Mouse (Mus musculus): ENCODE results near the gene Gm36210.

Gm36210 gene

DNA sequence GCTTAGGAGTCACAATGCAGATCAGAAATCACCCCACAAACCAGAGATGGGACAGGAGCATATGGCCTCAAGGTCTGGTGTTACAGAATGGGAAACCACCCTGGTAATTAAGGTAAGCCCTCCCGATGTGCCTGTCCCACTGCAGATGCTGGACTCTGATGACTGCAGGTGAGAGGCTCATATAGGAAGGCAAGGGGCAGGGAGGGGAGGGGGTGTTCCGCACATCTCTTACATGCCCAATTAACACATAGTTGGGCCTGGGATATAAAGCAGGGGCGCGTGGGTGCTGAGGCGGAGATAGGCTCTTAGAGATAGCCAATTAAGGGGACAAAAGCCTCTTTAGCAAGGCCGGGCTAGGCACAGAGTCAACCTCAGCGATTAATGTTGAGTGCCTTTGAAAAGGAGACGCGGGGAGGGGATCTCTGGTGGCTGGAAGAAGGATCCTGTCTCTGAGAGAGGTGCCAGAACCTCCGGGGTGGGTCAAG, at the start of gene Gm36210:
TSS of gene Gm36210 (minus strand) at position 51 of the 485 bp plus-strand sequence.
- DNase-seq (ENCODE audit: low spot score in 2 of 2) = no peak

GRCm38 (mm10) chr7:4953815-4954445, 47.6 kb upstream of the Gm36210 start:
- DNase-seq (ENCODE audit: low spot score in 2 of 2) = no peak

DNA sequence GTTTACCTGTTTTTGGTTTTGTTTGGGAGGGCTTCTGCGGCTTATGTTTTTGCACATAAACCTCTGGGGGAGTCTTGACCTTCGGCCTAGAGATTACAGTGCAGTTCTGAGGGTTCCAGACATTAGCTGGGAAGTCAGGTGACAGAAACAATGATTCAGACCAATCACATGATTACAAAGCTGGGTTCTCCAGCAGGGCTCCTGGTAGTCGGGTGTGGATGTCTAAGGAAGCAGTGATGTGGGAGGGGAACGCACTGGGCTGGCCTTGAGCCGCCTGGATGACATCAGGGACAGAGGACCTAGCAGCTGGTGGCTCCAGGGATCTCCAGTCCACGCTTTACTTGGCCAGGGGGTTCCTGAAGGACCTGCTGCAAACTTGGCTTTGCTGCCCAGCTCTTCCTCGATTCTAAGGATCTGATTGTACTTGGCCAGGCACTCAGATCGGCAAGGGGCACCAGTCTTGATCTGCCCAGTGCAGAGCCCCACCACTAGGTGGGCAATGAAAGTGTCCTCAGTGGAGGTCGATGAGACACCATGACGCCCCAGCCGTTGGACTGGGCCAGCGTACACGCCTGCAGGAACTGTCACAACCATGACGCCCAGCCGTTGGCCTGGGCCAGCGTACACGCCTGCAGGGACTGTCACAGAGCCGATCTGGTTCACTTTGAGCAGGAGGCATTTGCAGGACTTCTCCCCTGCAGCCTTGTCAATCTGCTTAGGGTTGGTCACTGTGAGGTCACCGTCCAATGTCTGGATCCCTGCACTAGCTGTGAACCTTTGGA, 44.4 kb upstream of the Gm36210 start:
- DNase-seq (ENCODE audit: low spot score in 2 of 2) = no peak

DNA sequence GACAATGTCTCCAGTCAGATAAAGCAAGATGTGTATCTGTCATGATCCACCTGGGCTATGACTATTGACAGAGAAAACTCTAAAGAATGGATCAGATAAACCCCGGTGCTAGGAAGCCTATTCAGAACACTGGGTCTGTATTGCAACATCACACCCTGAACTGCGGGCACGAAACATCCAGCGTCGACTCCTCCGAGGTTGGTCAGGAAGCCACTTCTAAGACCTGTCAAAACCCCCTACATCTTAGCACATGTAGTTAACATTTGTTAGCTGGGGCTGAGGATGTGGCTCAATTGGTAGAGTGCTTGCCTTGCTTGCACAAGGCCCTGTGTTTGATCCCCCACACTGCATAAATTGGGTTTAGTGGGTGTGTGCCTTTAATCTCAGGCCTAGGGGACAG, 42.1 kb upstream of the Gm36210 start:
- no peak for DNase-seq (ENCODE audit: low spot score in 2 of 2)

- peak; percentile 40 to 70 for DNase-seq (ENCODE audit: low spot score in 2 of 2)
Measured at GRCm38 (mm10) chr7:4947855-4948254, 41.5 kb upstream of the Gm36210 start.

GRCm38 (mm10) chr7:4943223-4943815, 37.0 kb upstream of the Gm36210 start:
- DNase-seq (ENCODE audit: low spot score in 2 of 2) = peak; percentile 92 to 94

GRCm38 (mm10) chr7:4942673-4943072, 36.4 kb upstream of the Gm36210 start:
- no peak for DNase-seq (ENCODE audit: low spot score in 2 of 2)

- DNase-seq (ENCODE audit: low spot score in 2 of 2) = peak; percentile 70 to 81
Measured at GRCm38 (mm10) chr7:4940068-4940479, 33.8 kb upstream of the Gm36210 start.

GRCm38 (mm10) chr7:4938456-4938855, 32.1 kb upstream of the Gm36210 start:
- peak; percentile 59 to 65 for DNase-seq (ENCODE audit: low spot score in 2 of 2)

GRCm38 (mm10) chr7:4937392-4937791, 31.1 kb upstream of the Gm36210 start:
- DNase-seq (ENCODE audit: low spot score in 2 of 2) = no peak

DNA sequence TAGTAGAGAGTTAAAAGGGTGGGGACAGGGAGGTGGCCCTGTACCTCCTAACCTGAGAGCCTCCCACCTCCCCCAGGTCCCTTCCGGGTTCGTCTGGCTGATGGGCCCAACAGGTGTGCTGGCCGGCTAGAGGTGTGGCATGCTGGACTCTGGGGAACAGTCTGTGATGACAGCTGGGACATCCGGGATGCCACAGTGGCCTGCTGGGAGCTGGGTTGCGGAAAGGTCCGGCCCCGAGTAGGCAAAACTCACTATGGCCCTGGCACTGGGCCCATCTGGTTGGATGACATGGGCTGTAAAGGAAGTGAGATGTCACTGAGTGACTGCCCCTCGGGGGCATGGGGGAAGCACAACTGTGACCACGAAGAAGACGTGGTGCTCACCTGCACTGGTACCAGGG, 30.5 kb upstream of the Gm36210 start:
- DNase-seq (ENCODE audit: low spot score in 2 of 2) = no peak

DNA sequence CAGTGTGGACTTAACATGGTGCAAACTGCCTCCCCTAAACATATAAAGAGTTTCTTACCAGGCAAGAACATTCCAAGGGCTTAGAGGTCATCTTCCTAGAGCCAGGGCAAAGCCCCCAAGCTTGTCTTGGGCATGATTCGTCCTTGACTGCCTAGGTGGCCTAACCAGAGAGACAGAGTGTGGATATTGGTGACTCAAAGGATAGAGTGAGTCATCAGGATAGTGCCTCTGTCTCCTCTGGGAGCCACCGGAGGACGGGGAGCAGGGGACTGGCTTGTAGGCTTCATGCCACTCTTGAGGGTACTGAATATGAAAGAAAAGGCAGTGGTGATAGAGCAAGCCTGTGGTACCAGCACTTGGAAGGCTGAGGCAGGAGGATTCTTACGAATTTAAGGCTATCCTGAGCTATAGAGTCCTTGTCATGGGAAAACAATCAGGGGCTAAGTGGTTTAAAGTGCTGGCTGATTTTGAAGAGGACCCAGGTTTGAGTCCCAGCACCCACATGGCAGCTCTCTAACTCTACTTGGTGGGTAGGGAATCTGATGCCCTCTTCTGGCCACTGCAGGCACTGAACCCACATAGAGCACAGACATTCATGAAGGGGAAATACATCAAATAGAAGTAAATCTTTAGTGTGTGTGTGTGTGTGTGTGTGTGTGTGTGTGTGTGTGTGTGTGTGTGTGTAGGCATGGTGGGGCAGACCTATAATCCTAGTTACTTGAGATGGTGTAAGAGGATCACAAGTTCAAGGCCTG, 28.0 kb upstream of the Gm36210 start:
- no peak for DNase-seq (ENCODE audit: low spot score in 2 of 2)

- DNase-seq (ENCODE audit: low spot score in 2 of 2) = no peak
Measured at GRCm38 (mm10) chr7:4933103-4933502, 26.8 kb upstream of the Gm36210 start.

- DNase-seq (ENCODE audit: low spot score in 2 of 2) = no peak
Measured at GRCm38 (mm10) chr7:4928323-4928722, 22.0 kb upstream of the Gm36210 start.

DNA sequence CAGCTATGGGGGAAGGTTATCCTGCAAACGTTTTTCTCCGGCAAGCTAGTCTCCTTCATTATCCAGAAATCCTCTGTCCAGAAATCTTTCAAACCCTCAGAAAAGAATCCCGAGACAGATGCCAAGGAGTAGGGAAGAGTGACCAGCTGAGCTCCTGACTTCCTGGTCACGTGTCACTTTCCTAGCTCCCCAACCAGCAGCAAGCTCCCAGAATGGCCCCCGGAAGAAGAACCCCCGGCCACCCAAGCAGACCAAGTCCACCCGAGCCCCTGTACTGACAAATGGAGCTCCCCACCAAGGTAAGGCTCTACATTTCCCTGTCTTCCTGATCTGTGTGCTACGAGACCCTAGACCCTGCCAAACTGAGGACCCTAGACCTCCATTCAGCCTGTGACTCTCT, 21.4 kb upstream of the Gm36210 start:
- DNase-seq (ENCODE audit: low spot score in 2 of 2) = no peak

DNA sequence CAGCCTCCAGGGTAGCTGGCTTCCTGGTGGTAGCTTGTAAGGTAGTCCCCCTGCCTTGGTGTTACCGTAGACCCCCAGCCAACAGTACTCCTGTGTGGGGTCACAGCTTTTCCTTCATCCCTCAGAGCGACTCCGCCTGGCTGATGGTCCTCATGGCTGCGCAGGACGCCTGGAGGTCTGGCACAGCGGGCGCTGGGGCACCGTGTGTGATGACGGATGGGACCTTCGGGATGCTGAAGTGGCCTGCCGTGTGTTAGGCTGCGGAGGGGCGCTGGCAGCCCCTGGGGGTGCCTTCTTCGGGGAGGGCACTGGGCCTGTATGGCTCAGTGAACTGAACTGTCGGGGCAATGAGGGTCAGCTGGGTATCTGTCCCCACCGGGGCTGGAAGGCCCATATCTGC, 20.5 kb upstream of the Gm36210 start:
- no peak for DNase-seq (ENCODE audit: low spot score in 2 of 2)

DNA sequence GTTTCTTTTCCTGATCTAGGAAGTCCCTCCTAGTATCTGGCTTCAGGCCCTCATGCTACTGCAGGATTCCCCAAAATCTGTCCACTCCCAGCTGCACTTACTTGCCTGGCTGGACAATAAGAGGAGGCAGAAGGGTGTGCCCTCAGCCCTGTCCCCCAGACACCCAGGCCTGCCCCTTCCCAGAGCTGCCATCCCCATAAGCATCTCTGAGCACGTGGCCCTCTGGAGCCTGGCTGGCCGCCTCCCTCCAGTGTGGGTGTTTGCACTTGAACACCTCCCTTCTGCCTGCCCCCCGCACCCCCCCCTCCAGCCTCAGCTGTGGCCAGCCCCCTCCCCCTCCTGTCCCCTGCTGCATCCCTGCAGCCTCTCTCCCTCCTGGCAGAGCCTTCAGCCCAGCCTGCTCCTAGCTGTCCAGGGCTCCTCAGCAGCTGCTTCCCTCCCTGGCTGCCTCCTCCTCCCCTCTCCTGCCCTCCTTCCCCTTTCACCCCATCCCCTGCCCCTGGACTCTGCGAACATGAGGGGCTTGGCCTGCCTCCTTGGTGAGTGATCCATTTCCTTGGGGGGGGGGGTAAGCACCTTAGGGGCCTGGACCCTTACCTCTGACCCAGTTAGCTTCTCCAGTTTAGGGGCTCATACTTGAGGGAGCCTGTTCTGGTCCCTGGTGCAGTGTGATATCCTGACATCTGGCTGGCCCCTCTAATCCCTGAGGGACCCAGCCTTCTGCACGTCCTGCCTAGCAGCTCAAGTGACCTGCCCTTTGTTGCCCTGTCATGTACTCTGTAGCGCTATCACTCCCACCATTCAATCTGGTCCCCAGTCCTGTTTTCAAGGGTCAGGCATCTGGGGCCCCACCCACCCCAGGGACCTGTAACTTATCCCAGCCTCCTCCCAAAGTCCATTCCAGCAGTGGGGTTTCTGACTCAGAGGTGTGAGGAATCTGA, 19.4 kb upstream of the Gm36210 start, which contains the start of gene Ssc5d:
TSS of gene Ssc5d (plus strand) at position 345 of the 941 bp plus-strand sequence.
- DNase-seq (ENCODE audit: low spot score in 2 of 2) = peak in 1 of 2 experiments; percentile 40

GRCm38 (mm10) chr7:4924891-4925301, 18.6 kb upstream of the Gm36210 start:
- DNase-seq (ENCODE audit: low spot score in 2 of 2) = peak in 1 of 2 experiments; percentile 38

- DNase-seq (ENCODE audit: low spot score in 2 of 2) = no peak
Measured at GRCm38 (mm10) chr7:4924483-4924882, 18.2 kb upstream of the Gm36210 start.

- peak; percentile 38 to 44 for DNase-seq (ENCODE audit: low spot score in 2 of 2)
Measured at GRCm38 (mm10) chr7:4923586-4924364, 17.5 kb upstream of the Gm36210 start.

Measured in urinary bladder, postnatal 36 days (tissue).